Mouse (Mus musculus) heart, postnatal 0 days (tissue): ENCODE data around the gene Slc9a3r1.

Experiments
- CTCF ChIP-seq: IDR thresholded peaks from 2 replicates; pipeline ENCODE4 v1.5.1; 2016; ENCODE audit warnings: antibody characterized with exemption, control low read depth, low read depth
- EP300 ChIP-seq: IDR thresholded peaks from 2 replicates; pipeline ENCODE4 v1.6.1; 2016; ENCODE audit warnings: antibody characterized with exemption, low read depth

GRCm38 (mm10) chr11:115173549-115174339 lies 10.6 kb downstream of the Slc9a3r1 start:
- TF ChIP-seq CTCF (no peak), EP300 (no peak)
